Mouse (Mus musculus): ENCODE measurements at regions not wholly inside any gene's neighbourhood (a gene's known extent, or its start where the extent isn't known, plus 50 kb on each side); places are given as distances from the start of the nearest gene placed in this dataset.

GRCm38 (mm10) chr14:120835758-120836157 is 75.3 kb upstream of the Ipo5 start:
- no peak for TF ChIP-seq ZC3H11A (IDR thresholded peaks at IDR 0.05; ENCODE audit: borderline replicate concordance, low read depth, low read length)
- TF ChIP-seq MAFK (IDR thresholded peaks at IDR 0.05; ENCODE audit: insufficient read depth, low read depth, low read length), result no peak
- no peak for TF ChIP-seq ZNF384 (IDR thresholded peaks at IDR 0.05; ENCODE audit: low read depth, low read length)
- no peak for TF ChIP-seq HCFC1 (IDR thresholded peaks at IDR 0.05; ENCODE audit: borderline replicate concordance, insufficient read depth, low read length)
- TF ChIP-seq CHD2 (IDR thresholded peaks at IDR 0.05; ENCODE audit: low read depth, low read length), result no peak
